Mouse (Mus musculus) thymus, adult 2 months (tissue): ENCODE measurements around the gene Dennd1a. TPM values are rescaled to one million over a fixed set of nuclear protein-coding genes. Genes with fewer than 3 reads are reported as not detected.

Experiments
- DNase-seq: peaks from one replicate; pipeline ENCODE4 v3.0.0; 2021
- H3K27ac ChIP-seq: fragments of 200-500 bp; 2 replicates; pipeline ENCODE4 v1.5.1; 2012; ENCODE audit warnings: low read length, control low read depth; ENCODE audit not compliant: control insufficient read depth, insufficient read depth
- H3K27me3 ChIP-seq: fragments of 200-500 bp; 2 replicates; pipeline ENCODE4 v1.6.1; 2012; ENCODE audit warnings: mild to moderate bottlenecking, low read length, moderate library complexity, mixed read lengths; ENCODE audit not compliant: control insufficient read depth, insufficient read depth
- H3K36me3 ChIP-seq: fragments of 200-500 bp; 2 replicates; pipeline ENCODE4 v1.6.1; 2012; ENCODE audit warnings: mild to moderate bottlenecking, low read length, moderate library complexity; ENCODE audit not compliant: control insufficient read depth, insufficient read depth
- H3K4me1 ChIP-seq: fragments of 200-500 bp; replicated peaks from 2 replicates; pipeline ENCODE4 v1.6.1; 2012; ENCODE audit warnings: low read length; ENCODE audit not compliant: control insufficient read depth, insufficient read depth
- H3K4me3 ChIP-seq: fragments of 200-500 bp; 2 replicates; pipeline ENCODE4 v1.5.1; 2012; ENCODE audit warnings: mild to moderate bottlenecking, low read length, control low read depth, moderate library complexity; ENCODE audit not compliant: control insufficient read depth, insufficient read depth
- CTCF ChIP-seq: fragments of 200-500 bp; IDR thresholded peaks from 2 replicates; pipeline ENCODE4 v1.5.1; 2012; ENCODE audit warnings: mild to moderate bottlenecking, control low read depth, low read length, moderate library complexity, borderline replicate concordance; ENCODE audit not compliant: control insufficient read depth, poor library complexity, insufficient read depth; ENCODE audit errors: extremely low read depth
- POLR2A ChIP-seq: fragments of 200-500 bp; IDR thresholded peaks from 2 replicates; pipeline ENCODE4 v1.6.1; 2012; ENCODE audit warnings: mild to moderate bottlenecking, low read length, control low read depth, moderate library complexity; ENCODE audit not compliant: control insufficient read depth, poor library complexity, insufficient read depth; ENCODE audit errors: extremely low read depth
- WGBS: fragments of 180-500 bp; shearing (Covaris S2); methylation state at CpG from one replicate; pipeline ENCODE4 v1.1.7; 2018; 5-methylcytosine and 5-hydroxymethylcytosine counted together
- polyA plus RNA-seq: library from polyadenylated mRNA; depleted of rRNA; stranded (reverse); fragments of >200 nt; gene quantifications from 2 replicates; pipeline ENCODE4 v1.2.3, GENCODE M21; 2012

Dennd1a gene
- polyA plus RNA-seq, 1 experiment, result 35.9 TPM

DNA sequence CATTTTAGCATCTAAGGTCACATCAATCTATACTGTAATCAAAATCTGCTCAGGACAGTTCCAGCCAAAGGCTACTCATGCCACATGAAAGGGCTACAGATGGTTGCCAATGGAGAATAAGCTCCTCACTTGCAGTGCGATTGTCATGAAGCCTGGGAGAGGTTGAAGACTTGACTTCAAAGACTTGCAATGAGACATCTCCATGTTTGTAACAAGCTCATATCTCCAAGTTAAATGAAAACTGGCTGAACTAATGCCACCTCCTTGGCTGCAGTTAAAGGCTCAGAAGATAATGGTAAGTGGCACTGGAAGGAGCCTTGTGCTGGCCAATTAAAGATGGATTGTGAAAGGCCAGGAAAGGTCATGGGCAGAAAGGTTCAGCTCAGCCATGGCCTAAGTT, 247.6 kb downstream of the Dennd1a start:
- 97% methylated on average over 1 of the region's 1 CpGs for WGBS
- H3K36me3 ChIP-seq, result no peaks in the 10 kb centered on the region
- no peak overlapping the region for H3K4me3 ChIP-seq
- no peak for DNase-seq
- no peak overlapping the region for H3K27ac ChIP-seq
- H3K27me3 ChIP-seq, result no peaks in the 10 kb centered on the region
- TF ChIP-seq CTCF (no peak), POLR2A (no peak)
- no peaks in the 10 kb centered on the region for H3K4me1 ChIP-seq

DNA sequence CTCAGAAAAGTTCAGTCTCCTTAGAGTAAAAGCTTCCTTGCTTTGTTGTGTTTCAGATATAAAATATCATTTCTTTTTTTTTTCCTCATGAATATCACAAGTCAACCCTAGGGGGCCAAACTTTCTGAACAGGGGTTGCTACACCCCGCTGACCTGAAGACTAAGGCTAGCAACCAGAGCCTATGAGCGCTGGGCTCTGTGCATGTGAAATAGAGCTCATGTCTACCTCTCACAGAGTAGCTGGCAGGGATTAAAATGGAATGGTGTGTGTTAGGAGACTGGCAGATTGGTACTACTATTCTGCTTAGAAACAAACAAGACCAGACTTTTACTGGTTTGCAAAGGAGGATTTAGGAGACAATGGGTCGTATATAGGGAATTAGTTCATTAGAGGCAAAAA, 258.9 kb downstream of the Dennd1a start:
- H3K27ac ChIP-seq, result no peak overlapping the region
- 98% methylated on average over 3 of the region's 3 CpGs for WGBS
- no peak overlapping the region for H3K4me3 ChIP-seq
- DNase-seq, result no peak
- no peaks in the 10 kb centered on the region for H3K36me3 ChIP-seq
- no peaks in the 10 kb centered on the region for H3K4me1 ChIP-seq
- TF ChIP-seq POLR2A, result no peak
- no peak for TF ChIP-seq CTCF
- no peaks in the 10 kb centered on the region for H3K27me3 ChIP-seq

DNA sequence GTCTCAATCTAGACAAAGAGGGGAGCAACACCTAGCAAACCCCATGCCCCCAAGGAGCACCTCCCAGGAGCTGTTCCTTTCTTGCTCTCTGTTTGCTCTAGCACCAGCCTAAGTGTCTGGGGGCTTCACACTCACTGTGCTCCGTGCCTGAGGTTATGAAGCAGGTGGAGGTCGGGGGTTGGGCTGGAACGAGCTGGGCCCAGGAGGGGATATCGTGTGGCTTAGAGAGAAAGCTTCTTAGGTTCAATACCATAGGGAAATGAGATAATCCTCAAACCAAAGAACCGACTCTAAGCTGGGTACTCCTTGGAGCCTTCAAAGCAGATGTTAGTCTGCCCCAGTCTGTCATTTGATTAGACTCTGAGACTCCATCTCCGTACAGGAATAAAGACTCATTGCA, 261.6 kb downstream of the Dennd1a start:
- H3K36me3 ChIP-seq, result no peaks in the 10 kb centered on the region
- no peak for DNase-seq
- TF ChIP-seq POLR2A, result no peak
- TF ChIP-seq CTCF, result no peak
- 95% methylated on average over 6 of the region's 6 CpGs for WGBS
- H3K4me1 ChIP-seq, result no peaks in the 10 kb centered on the region
- H3K27ac ChIP-seq, result no peak overlapping the region
- H3K4me3 ChIP-seq, result no peak overlapping the region
- no peaks in the 10 kb centered on the region for H3K27me3 ChIP-seq

DNA sequence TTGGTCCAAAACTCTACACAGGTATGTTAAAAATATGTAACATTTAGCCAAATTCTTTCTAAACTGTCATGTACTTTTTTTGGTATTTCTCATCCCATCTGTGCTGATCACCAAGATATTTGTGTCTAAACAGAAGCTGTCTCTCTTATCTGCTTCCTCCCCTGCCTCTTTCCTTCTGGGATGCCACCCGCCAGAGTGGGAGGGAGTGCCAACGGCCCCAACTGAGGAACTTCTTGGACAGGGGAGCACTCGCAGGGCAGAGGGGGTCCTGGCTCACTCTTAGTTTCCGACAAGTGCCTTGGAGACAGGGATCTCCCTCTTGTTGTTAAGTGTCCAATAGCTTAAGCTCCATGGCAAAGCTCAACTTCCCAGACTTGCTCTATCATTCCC, 263.5 kb downstream of the Dennd1a start:
- no peak for TF ChIP-seq POLR2A
- TF ChIP-seq CTCF, result no peak
- WGBS, result 84% methylated on average over 4 of the region's 4 CpGs

DNA sequence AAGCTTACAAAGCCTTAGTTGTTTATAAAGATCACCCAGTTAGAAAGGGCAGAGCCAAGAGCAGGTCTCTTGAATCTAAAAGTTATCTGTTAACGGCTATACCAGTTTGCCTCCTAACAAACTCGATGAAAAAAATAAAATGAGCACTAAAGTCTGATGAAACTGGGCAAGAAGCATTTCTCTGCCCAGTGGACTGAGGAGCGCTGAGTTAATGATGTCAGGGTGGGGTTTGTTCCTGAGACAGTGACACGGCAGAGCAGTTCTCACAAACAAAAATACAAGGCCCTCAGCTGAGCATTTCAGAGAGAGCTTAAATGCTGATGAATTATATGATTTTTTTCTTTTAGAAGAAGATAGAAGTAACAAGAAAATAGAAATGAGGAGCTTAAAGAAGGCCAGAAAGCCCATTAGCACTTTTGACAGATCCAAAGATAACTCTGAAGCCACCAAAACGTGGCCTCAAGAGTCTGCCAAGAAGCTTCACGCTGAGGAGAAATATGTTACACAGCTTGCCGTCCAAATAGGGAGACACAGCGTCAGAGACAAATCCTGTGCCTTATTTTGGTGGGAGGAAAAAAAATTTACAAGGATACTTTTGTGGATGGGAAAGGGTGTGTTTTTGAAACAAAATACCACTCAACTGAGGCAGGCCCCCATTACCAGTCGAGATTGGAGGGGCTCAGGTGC, 264.0 kb downstream of the Dennd1a start:
- H3K36me3 ChIP-seq, result no peaks in the 10 kb centered on the region
- no peak for DNase-seq
- H3K4me1 ChIP-seq, result no peaks in the 10 kb centered on the region
- TF ChIP-seq POLR2A (no peak), CTCF (no peak)
- WGBS, result 92% methylated on average over 9 of the region's 9 CpGs
- H3K27ac ChIP-seq, result no peak overlapping the region
- no peak overlapping the region for H3K4me3 ChIP-seq
- H3K27me3 ChIP-seq, result no peaks in the 10 kb centered on the region

More for the DNA sequence above, 263.5 kb downstream of the Dennd1a start:
- Histone ChIP-seq H3K27ac (no peak overlapping the region), H3K36me3 (no peaks in the 10 kb centered on the region), H3K4me1 (no peaks in the 10 kb centered on the region), H3K27me3 (no peaks in the 10 kb centered on the region), H3K4me3 (no peak overlapping the region)
- DNase-seq, result no peak

DNA sequence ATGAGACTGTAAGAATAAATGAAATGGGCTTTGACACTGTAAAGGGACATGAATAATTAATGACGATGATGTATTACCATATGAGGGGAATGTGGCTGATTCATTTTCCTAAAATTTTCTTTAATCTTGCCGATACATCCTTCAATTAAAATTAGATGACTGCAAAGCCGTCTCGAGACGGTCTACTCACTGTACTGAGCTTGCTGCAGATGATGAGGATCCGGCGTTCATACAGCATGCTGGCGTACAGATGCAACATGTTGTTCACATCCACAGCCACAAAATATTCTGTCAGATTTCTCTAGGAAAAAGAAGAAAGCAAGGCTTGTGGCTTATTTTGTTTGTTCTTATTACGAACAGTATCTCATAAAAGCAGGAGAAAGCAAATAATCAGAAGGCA, 266.0 kb downstream of the Dennd1a start:
- no peak for TF ChIP-seq POLR2A
- no peak for TF ChIP-seq CTCF
- no peak for DNase-seq
- no peak overlapping the region for H3K4me3 ChIP-seq
- no peaks in the 10 kb centered on the region for H3K27me3 ChIP-seq
- WGBS, result 98% methylated on average over 9 of the region's 9 CpGs
- no peaks in the 10 kb centered on the region for H3K4me1 ChIP-seq
- no peaks in the 10 kb centered on the region for H3K36me3 ChIP-seq
- no peak overlapping the region for H3K27ac ChIP-seq

DNA sequence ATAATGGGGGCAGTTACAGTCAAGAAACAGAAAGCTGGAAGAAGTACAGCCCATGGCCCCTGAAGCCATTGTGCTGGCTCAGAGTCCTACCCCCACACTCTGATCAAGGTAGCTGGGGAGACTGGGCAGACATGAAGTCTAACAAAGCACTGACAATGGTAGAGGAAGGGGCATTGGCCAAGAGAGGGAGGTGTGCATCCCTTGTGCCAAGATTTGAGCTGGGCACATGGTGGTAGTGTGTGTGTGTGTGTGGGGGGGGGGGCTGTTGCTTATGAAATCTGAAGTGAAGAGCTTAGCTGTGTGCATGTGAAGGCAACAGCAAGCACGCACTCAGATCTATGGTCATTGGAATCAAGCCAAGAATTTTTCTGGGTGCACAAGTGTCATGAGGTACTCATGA, 272.5 kb downstream of the Dennd1a start:
- H3K27ac ChIP-seq, result no peak overlapping the region
- WGBS, result 90% methylated on average over 1 of the region's 1 CpGs

More for the DNA sequence above, 272.5 kb downstream of the Dennd1a start:
- no peak for TF ChIP-seq CTCF
- no peak for TF ChIP-seq POLR2A
- H3K27me3 ChIP-seq, result no peaks in the 10 kb centered on the region
- no peaks in the 10 kb centered on the region for H3K36me3 ChIP-seq
- no peak for DNase-seq
- no peak overlapping the region for H3K4me3 ChIP-seq
- H3K4me1 ChIP-seq, result no peaks in the 10 kb centered on the region
